Mouse (Mus musculus): ENCODE measurements at regions not wholly inside any gene's neighbourhood (a gene's known extent, or its start where the extent isn't known, plus 50 kb on each side); places are given as distances from the start of the nearest gene placed in this dataset.

DNA sequence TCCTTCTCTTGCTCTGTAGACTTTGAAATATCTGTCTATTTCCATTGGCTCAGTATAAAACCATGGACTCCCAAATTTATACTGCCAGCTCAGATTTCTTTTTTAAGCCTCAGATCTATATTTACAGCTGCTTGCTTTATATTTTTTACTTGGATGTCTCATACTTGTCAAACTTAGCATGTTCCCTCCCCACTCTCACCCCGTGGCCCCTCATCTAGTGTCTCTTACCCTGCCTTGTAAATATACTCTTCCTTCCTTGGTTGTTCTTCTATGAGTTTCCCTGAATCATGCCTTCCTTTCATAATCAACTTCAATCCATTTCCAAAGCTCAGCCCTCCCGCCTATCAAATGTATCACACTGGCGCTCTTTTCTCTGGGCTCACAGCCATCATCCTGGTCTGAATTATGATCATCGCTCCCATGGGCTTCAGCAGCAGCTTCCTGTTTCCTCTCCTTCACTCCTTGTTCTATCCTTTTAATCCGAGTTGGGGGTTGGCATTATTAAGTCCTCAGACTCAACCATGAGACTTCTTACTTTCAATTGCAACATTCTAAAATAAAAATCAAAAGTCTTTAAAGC, 177.0 kb upstream of the Cnr1 start:
- no peak for ATAC-seq (ENCODE audit: insufficient number of reproducible peaks, low FRiP score, low TSS enrichment)

DNA sequence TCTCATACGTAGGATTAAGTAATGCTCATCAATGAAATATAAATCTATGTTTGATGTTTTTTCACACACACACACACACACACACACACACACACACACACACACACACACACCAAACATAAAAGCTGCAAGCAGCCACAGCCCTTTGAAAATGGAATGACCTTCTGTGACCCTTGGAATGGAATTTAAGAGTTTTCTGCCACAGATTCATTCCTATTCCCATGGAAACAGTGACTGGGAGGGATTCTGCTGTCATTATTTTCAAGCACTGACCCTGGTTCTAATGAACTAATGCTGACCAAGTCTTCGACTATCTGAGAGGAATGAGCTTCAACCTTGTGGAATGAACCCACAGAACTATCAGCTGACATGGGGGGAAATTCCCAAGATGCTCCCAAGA, 156.7 kb upstream of the Cnr1 start:
- ATAC-seq (ENCODE audit: insufficient number of reproducible peaks, low FRiP score, low TSS enrichment): no peak

DNA sequence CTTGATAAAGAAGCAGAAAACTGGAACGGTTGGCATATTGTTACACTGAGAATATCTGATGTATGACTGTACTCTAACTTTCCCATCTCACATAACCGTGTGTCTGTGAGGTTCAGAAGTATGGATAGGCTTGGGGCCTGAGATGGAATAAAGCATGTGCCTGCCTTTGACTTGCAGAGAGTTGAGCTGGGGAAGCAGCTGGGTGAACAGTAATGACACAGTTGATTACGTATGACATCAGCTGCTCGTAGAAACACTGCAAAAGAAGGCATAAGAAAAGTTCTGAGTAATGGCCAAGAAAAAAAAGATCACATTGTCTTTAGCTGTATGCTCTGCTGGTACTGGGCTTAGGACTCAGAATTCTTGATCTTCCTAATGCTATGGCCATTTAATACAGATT, 138.4 kb upstream of the Cnr1 start:
- no peak for ATAC-seq (ENCODE audit: insufficient number of reproducible peaks, low FRiP score, low TSS enrichment)

DNA sequence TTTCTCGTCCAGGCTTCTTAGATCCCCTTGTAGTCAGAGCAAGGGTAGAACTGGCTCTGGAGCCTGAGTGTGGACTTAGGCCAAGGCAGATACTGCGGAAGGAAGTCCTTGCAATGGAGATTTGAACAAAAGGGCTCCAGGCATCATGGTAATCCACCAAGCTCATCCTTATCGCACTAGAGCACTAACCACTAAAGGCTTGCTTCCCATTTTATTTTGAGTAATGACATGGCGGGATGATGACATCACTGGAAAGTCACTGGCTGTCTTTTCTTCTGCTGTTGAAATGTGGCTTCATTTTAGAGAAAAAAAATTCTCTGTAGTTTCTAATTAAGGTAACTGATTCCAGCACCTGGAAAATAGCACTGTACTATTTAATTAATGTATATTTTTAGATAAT, 137.4 kb upstream of the Cnr1 start:
- ATAC-seq (ENCODE audit: insufficient number of reproducible peaks, low FRiP score, low TSS enrichment): no peak

- peak; percentile 89 for ATAC-seq (ENCODE audit: insufficient number of reproducible peaks, low FRiP score, low TSS enrichment)
Observed at GRCm38 (mm10) chr4:33793398-33793797, 131.0 kb upstream of the Cnr1 start.

DNA sequence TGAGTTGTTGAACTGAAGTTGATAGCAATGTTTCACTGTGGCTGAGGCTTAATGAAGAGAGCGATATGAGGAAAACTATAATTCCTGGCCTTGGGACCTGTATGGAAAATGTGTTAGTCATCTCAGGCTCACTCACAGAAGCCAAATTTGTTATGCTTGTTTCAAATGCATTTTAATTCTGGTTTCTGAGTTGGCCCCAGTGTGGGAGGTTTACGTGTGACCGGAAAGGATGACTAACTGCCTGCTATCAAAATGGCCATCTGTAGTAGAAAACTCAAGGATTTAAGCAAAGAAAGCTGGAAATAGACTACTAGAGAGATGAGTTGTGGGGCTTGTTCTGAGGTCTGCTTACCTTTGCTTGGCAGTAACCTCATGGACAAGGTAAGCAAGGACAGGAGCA, 128.9 kb upstream of the Cnr1 start:
- no peak for ATAC-seq (ENCODE audit: insufficient number of reproducible peaks, low FRiP score, low TSS enrichment)

GRCm38 (mm10) chr4:33797964-33798363, 126.4 kb upstream of the Cnr1 start:
- peak; percentile 54 for ATAC-seq (ENCODE audit: insufficient number of reproducible peaks, low FRiP score, low TSS enrichment)

GRCm38 (mm10) chr4:33798654-33799053, 125.7 kb upstream of the Cnr1 start:
- ATAC-seq (ENCODE audit: insufficient number of reproducible peaks, low FRiP score, low TSS enrichment): no peak

DNA sequence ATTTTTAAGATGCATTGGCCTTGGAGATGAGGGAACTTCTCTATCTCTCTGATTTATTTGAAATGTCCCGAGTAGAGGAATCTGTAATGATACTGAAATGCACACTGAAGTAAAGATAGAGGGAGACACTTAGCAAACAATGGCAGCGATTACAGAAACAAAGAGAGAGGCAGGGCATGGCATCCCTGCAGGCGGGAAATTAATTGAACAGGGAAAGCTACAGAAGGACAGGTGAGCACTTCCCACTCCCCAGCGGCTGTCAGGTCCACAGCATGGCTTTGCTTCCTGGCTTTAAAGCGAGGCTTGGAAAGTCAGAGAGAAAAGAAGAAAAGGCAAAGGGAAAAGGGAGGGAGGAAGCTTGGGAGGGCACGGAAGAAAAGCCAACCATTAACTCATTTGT, 125.3 kb upstream of the Cnr1 start:
- ATAC-seq (ENCODE audit: insufficient number of reproducible peaks, low FRiP score, low TSS enrichment): peak; percentile 73

GRCm38 (mm10) chr4:33799831-33800230, 124.6 kb upstream of the Cnr1 start:
- no peak for ATAC-seq (ENCODE audit: insufficient number of reproducible peaks, low FRiP score, low TSS enrichment)

DNA sequence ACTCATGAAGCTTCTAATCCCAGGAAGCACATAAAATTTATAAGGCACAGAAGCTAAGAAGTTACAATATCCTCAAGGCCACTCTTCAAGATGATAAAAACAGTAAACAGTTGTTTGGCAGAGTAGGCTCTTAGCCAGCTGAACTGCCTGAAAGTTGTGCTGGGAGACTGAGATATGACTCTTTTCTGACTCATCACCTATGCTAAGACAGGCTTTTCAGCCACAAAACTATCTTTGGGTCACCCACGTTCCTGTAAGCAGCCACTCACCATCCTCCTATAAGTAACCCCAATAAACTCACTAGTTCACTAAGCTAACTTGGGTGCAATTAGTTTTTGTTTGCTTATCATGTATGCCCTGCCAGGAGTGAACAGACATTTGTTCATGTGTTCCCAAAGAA, 112.1 kb upstream of the Cnr1 start:
- ATAC-seq (ENCODE audit: insufficient number of reproducible peaks, low FRiP score, low TSS enrichment): no peak

GRCm38 (mm10) chr4:33823850-33824249, 100.5 kb upstream of the Cnr1 start:
- ATAC-seq (ENCODE audit: insufficient number of reproducible peaks, low FRiP score, low TSS enrichment): no peak

- ATAC-seq (ENCODE audit: insufficient number of reproducible peaks, low FRiP score, low TSS enrichment): peak; percentile 45
Observed at GRCm38 (mm10) chr4:33833134-33833533, 91.3 kb upstream of the Cnr1 start.

GRCm38 (mm10) chr4:33838436-33838835, 86.0 kb upstream of the Cnr1 start:
- ATAC-seq (ENCODE audit: insufficient number of reproducible peaks, low FRiP score, low TSS enrichment): no peak

DNA sequence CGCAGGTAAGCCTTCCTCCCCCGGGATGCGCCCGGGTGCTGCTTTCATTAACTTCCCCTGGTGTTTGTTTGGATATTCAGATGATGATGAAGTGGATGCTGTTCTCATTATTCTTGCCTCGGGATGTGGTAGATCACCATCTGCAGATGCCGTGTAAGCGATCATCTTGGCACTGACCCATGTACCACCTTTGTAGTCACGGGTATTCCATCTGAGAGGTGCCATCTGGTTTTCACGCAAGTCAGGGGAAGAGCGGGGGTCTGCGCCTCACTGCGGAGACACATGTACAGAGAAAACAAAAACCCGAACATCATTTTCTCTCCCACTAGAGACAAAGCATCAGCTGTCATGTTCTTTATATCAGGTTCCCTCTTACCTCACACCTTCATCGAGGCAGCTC, 84.3 kb upstream of the Cnr1 start:
- 0 out of 2 replicates have a peak, but pooled peaks have one; percentile 15 for ATAC-seq (ENCODE audit: insufficient number of reproducible peaks, low FRiP score, low TSS enrichment)

GRCm38 (mm10) chr4:33845611-33846395, 78.6 kb upstream of the Cnr1 start:
- no peak for ATAC-seq (ENCODE audit: insufficient number of reproducible peaks, low FRiP score, low TSS enrichment)

- no peak for ATAC-seq (ENCODE audit: insufficient number of reproducible peaks, low FRiP score, low TSS enrichment)
Observed at GRCm38 (mm10) chr4:33850249-33850648, 74.1 kb upstream of the Cnr1 start.

GRCm38 (mm10) chr4:33852294-33852693, 72.1 kb upstream of the Cnr1 start:
- ATAC-seq (ENCODE audit: insufficient number of reproducible peaks, low FRiP score, low TSS enrichment): no peak

DNA sequence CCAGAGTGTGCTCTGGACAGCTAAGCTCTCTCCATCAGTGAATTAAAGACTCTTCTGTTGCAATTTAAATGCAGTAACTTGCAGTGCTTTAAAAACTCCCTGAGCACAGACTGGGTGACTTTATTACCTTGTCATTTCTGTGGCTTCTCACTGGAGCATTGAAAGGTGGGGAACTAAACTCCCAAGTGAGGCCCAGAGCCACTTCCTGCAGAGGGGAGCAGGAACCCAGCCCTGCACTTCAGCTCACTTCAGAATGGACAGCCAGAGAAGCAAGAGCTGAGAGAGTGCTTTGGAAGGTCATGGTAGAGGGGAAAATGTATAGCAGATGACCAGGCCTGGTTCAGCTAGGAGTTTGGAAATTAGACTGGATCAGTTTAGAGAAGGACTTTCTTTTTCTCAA, 69.3 kb upstream of the Cnr1 start:
- ATAC-seq (ENCODE audit: insufficient number of reproducible peaks, low FRiP score, low TSS enrichment): no peak

DNA sequence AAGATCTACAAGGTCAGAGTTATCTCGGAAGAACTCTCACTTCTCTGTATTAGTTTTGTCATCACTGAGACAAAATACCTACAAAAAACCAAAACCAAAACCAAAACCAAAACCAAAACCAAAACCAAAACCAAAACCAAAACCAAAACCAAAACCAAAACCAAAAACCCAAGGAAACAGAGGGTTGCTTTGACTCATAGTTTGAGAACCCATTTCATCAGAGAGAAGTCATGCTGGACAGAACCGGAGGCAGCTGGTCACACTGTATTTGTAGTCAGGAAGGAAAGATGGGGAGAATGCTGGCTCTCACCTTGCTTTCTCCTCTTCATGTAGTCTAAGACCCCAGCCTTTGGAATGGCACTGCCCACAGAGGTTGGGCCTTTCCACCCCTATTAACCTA, 57.3 kb upstream of the Cnr1 start:
- no peak for ATAC-seq (ENCODE audit: insufficient number of reproducible peaks, low FRiP score, low TSS enrichment)

DNA sequence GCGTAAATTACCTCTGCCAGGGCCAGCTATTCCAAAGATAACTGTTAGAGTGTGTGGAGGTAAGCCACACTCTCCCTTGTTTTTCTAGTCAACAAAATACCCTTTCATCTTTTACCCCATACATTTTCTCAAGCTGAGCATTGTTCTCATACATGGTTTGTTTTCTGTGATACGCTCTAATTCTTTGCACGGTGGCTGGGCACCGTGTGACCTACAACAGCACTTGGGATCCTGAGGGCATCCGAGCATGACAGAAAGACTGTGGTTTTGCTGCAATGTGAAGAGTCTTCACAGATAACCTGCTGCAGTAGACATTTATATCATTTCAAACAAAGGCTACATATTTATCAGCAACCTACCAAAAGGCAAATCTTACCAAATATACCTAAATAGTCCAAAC, 55.1 kb upstream of the Cnr1 start:
- no peak for ATAC-seq (ENCODE audit: insufficient number of reproducible peaks, low FRiP score, low TSS enrichment)
